Mouse (Mus musculus) kidney, postnatal 10 days (tissue): ENCODE data around the gene Sfswap.
"Not testable (repeated sequence)": the region's sequence is repeated elsewhere in the genome, so short reads cannot be mapped to it uniquely, and the experiment has no call there.

Experiments
- DNase-seq: peaks from one replicate; pipeline ENCODE4 v3.0.0; 2021; ENCODE audit warnings: mixed read lengths

Sfswap gene

DNA sequence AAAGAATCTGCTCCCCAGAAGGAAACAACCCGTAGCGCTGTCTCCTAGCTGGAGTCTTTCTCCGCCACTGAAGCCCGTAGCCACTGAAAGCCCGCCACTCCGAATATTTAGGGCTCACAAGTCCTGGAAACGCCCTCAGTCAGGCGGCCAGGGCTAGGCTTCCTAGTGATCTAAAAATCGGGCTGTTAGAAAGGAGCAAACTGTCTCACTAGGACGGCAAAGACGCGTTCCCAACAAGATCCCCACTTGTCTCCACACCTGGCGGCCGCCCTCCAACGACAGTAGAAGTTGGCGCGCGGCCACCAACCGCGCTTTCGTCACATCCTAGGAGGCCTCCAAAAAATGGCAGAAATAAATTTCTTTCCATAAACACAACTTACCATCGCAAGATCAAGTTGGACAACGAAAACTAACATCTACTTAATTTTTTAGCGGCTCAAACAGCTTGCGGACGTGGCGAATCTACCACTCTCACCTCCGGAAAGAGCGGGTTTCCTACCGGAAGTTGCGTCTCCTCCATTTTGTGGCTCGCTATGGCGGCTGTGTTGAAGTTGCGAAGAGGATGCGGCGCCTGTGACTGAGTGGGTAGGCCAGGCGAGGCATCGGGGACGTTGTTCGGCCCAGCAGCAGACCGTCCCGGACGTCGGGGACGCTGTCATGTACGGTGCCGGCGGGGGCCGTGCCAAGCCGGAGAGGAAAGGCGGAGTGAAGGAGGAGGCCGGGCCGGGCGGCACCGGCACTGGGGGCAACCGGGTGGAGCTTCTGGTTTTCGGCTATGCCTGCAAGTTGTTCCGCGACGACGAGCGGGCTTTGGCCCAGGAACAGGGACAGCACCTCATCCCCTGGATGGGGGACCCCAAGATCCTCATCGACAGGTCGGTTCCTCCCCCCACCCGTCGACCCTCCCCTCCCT lies at the start of gene Sfswap:
Sfswap (plus strand) TSS at position 500 of the 913 bp plus-strand sequence.
- DNase-seq = peak; percentile 89

- DNase-seq = no peak
Observed at GRCm38 (mm10) chr5:129452561-129452960, 48.5 kb upstream of the Sfswap start.

- peak; percentile 88 for DNase-seq
Observed at GRCm38 (mm10) chr5:129454802-129455528, 46.1 kb upstream of the Sfswap start.

GRCm38 (mm10) chr5:129455529-129455896 lies 45.5 kb upstream of the Sfswap start:
- no peak for DNase-seq

- DNase-seq = no peak
Observed at GRCm38 (mm10) chr5:129456579-129457140, 44.4 kb upstream of the Sfswap start.

GRCm38 (mm10) chr5:129458109-129458508 lies 42.9 kb upstream of the Sfswap start:
- DNase-seq = no peak

DNA sequence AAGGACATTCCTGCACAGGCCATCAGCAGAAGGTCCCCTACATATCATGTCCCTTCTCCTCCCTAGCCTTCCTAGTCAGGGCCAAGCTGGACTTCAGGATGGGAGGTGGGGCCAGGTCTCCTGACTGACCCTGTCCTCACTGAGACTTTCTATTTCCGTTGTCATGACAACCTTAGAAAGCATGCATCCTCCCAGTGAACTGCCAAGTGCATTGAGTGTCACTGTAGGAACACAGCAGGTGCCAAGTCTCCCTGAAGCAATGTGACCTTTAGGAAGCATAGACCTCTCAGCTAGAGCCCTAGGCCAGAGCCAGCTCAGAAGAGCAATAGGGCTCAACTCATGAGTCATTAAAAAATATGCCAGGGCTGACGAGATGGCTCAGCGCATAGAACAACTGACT lies 42.5 kb upstream of the Sfswap start:
- no peak for DNase-seq

DNA sequence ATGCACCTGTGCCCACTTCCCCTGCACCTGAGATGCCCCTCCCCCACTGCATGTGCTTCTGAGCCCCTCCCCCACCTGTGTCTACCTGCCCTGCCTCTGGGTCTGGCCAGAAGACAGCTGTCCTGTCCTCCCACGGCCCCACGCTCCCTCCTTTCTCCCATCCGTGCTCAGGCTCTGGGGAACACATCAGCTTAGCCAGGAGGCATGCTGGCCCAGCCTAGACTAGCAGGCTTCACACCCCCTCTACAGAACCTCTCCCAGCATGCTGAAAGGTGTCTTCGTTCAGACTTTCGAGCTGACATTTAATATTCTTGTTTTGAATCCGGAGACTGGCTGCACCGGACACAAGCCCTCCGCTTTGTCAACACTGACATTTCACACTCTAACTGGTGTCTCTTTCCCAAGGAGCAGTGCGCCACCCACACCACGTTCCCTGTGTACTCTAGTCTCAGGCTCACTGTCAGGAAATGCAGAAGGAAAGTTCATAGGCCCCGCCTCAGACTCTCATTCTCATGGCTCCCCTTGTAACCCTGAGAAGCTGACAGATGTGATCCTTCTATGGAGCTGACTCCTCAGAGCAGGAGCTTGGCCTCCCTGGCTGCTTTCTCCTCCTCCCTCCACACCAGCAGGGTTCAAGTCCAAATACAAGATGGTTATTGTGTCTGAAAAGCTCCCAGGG lies 40.1 kb upstream of the Sfswap start:
- DNase-seq = peak; percentile 41

- not testable (repeated sequence) for DNase-seq
Observed at GRCm38 (mm10) chr5:129463648-129464047, 37.4 kb upstream of the Sfswap start.

DNA sequence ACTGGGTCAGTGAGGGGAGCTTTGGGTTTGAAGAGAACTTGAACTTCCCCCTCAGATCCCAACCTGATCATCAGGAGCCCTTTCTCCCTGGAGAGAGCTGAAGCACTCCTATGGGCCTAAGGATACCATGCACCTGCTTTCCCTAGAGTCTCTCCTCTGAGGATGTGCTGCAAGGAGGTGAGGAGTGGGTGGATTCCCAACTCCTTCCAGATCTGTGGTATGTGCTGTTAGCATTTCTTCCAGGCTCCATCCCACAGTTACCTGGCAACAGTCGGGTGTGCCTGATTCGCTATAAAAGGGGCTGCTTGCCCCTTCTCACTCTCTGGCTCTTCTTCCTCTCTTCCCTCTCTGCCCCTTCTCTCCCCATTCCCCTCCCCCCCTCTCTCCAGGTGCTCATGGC lies 35.2 kb upstream of the Sfswap start:
- DNase-seq = no peak

DNA sequence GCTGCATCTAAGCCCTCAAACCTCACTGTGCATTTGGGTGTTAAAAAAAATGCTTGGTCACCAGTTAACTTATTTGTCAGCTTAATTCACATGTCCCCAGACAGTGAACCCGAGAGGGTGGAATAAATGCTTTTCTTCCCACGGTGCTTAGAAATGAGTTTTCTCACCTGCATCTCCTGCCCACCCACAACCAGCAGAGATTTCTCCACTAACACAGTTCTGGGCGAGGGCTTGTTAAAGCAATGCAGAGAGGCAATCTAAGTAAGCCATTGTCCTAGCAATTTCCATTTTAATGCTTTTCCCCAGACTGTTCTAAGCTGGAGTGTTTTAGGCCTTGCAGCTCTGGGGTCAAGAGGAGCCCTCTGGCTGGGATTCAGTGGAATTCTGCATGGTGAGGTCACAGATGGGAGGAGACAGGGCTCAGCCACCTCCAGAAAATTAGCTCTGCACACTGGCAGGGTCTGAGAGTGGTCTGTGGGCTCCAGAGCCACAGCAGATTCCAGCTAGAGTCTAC lies 25.4 kb upstream of the Sfswap start:
- DNase-seq = no peak

DNA sequence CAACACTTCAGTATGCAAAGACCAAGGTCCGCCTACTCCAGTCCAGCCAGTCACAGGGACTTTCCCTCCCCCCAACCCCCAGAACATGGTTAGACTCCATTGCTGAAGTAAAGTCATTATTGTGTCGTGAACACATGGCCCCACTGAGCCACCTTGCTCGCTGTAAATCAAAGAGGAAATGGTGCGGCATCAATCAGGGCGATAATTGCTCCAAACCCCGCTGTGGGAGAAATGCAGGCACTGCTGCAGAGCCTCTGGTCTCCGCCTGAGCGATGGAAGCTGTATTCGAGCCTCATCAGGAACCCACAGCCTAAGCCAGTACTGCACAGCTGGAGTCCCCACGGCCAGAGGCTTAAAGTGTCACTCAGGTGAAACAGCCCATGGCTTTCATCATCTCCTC lies 11.1 kb upstream of the Sfswap start:
- DNase-seq = no peak

DNA sequence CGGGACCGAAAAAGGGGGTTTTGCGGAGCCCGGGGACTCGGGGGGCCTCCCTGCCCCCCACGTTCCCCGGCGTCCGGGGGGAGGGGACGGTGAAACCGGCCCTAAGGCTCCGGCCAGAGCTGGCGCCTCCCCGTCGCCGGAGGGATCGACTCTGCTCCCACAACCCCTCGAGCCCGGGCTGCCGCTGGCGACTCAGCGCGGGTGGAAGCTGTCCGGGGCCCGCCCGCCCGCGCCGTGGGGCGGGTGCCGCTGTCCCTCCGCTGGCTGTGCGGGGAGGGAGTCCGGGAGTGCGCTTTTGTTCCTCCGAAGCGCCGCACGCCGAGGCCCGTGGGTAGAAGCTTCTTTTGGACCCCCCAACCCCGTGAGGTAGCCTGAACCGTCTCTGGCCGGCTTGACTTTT lies 650 bp downstream of the Sfswap start:
- peak; percentile 46 for DNase-seq

DNA sequence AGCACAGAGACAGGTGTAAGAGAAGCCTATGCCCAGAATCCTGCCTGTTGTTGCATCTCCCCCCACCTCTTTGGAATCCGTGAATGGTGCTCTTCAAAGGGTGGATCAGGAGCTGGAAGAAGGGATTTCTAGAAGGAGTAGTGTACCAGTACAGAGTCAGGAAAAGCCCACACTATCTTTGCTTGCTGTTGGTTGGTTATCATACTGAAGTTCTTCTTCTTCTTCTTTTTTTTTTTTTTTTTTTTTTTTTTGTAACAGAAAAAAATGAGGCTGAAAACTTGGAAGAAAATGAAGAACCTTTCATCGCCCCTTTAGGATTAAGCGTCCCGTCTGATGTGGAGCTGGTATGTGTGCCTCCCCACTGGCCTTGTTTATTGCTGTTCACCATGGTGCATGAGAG lies 5.9 kb downstream of the Sfswap start:
- DNase-seq = no peak

- peak; percentile 47 for DNase-seq
Observed at GRCm38 (mm10) chr5:129518180-129518579, 17.2 kb downstream of the Sfswap start.

GRCm38 (mm10) chr5:129518786-129519185 lies 17.8 kb downstream of the Sfswap start:
- no peak for DNase-seq

DNA sequence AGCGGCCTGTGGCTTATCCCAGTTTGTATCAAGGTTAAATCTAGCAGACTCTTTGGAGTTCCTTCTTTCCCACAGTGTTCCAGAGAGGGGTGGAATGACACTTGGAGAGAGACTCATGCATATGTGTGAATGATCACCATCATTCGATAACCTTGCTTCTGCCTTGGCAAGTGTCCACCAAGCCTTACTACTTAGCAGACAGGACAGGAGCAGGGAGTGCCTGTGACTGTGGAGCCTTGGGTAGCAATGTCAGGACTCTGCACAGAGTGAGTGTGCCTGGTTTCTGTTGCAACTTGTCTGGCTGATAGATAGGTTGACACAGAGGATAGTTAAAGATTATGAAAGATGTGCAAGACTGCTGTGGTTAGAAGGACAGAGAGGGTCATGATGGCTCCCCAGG lies 18.6 kb downstream of the Sfswap start:
- no peak for DNase-seq

DNA sequence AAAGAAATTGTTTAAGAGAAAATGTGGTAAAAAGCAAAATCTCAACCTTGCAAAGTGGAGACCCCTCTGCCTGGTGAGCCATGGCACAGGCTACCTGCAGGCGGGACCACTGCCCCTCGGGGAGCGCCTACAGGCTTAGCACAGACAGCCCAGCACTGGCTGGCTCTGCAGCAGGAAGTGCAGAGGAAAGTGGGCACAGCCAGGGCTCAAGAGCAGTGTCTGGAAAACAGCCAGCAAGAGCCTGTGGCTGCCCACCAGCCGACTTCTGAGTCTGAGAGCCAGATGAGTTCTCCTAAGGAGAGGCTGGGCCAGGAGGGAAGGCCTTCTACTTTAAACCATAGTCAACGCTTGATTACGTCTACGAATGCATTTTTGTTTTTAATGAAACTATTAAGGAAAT lies 20.5 kb downstream of the Sfswap start:
- no peak for DNase-seq

GRCm38 (mm10) chr5:129521913-129522312 lies 20.9 kb downstream of the Sfswap start:
- no peak for DNase-seq

DNA sequence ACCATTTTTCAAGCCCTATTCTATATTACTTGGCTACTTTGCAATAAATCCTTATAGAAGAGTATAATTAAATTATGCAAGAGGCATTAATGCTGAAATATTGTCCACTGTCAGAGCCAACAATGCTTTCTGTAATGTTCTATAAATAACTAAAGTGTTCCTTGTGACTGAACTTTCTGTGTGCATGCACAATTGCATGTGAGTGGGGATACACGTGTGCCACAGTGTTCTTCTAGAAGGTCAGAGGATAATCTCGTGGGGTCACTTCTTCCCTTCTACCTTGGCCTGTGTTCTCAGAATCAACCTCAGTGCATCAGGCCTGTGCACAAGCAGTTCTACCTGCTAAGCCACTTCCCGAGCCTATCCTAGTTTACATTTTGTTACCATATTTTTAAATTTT lies 22.1 kb downstream of the Sfswap start:
- no peak for DNase-seq

- DNase-seq = peak; percentile 58
Observed at GRCm38 (mm10) chr5:129524751-129525150, 23.7 kb downstream of the Sfswap start.

DNA sequence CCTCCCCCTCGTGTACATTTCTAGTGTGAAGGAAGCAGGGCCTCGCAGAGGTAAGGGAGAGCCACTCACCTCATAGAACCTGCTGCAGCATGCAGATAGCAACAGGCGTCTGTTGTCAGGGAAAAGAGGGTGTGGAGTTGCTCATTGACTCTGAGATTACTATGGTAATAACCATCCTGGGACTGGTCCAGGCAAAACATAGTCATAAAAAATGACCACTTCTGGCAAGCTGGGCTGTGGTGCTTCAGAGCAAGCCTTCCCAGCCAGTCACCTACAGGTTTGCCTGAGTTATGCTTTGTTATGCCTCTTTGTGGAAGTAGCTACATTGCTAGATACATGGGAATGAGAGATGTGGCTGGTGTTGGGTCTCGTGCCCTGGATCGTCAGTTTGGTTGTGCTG lies 26.1 kb downstream of the Sfswap start:
- no peak for DNase-seq

GRCm38 (mm10) chr5:129529571-129529970 lies 28.6 kb downstream of the Sfswap start:
- DNase-seq = no peak
